Mouse (Mus musculus): ENCODE results near the gene Aurkb. TPM values are rescaled to one million over a fixed set of nuclear protein-coding genes. Genes with fewer than 3 reads are reported as not detected.

The Aurkb gene
- total RNA-seq, 2 experiments from 2014 or later = 0.43 to 1.1 TPM

- peak; percentile 77 for DNase-seq (ENCODE audit: low spot score in 2 of 2)
- intact Hi-C loops (cut with DNase I) = loop anchor here (10.0 kb wide), 1 partner anchor 322 kb away; the partner anchor contains the start of gene Kdm6b
Measured at GRCm38 (mm10) chr11:69092386-69092751, 46.9 kb downstream of the Aurkb start.

- intact Hi-C loops (cut with DNase I) = loop anchor here (10.0 kb wide), 1 partner anchor 322 kb away; the partner anchor contains the start of gene Kdm6b
Measured at GRCm38 (mm10) chr11:69092871-69093270, 47.4 kb downstream of the Aurkb start.

GRCm38 (mm10) chr11:69093856-69094255 lies 48.4 kb downstream of the Aurkb start:
- intact Hi-C loops (cut with DNase I) = loop anchor here (10.0 kb wide), 1 partner anchor 321 kb away; the partner anchor contains the start of gene Kdm6b
- peak in 1 of 2 experiments; percentile 7 for DNase-seq (ENCODE audit: low spot score in 2 of 2)

More at GRCm38 (mm10) chr11:69092871-69093270, 47.4 kb downstream of the Aurkb start:
- DNase-seq (ENCODE audit: low spot score in 2 of 2) = no peak

- DNase-seq (ENCODE audit: low spot score in 2 of 2) = peak; percentile 100
- intact Hi-C loops (cut with DNase I) = loop anchor here (5.0 to 10.0 kb wide), 3 partner anchors 33 to 320 kb away; partner anchors contain the start of genes Chd3 and Kdm6b
Measured at GRCm38 (mm10) chr11:69094697-69095429, 49.4 kb downstream of the Aurkb start, which contains the start of gene Per1. Per1 (plus strand) TSS chr11:69095217.

GRCm38 (mm10) chr11:69095511-69096231 lies 50.2 kb downstream of the Aurkb start:
- DNase-seq (ENCODE audit: low spot score in 2 of 2) = peak in 1 of 2 experiments; percentile 21
- intact Hi-C loops (cut with DNase I) = loop anchor here (5.0 to 10.0 kb wide), 3 partner anchors 33 to 319 kb away; partner anchors contain the start of genes Chd3 and Kdm6b

- intact Hi-C loops (cut with DNase I) = loop anchor here (5.0 to 10.0 kb wide), 3 partner anchors 34 to 318 kb away; partner anchors contain the start of genes Chd3 and Kdm6b
- no peak for DNase-seq (ENCODE audit: low spot score in 2 of 2)
Measured at GRCm38 (mm10) chr11:69096360-69096986, 51.0 kb downstream of the Aurkb start.

- intact Hi-C loops (cut with DNase I) = loop anchor here (5.0 to 10.0 kb wide), 3 partner anchors 35 to 318 kb away; partner anchors contain the start of genes Chd3 and Kdm6b
- peak; percentile 98 for DNase-seq (ENCODE audit: low spot score in 2 of 2)
Measured at GRCm38 (mm10) chr11:69096987-69097900, 51.8 kb downstream of the Aurkb start.

- peak in 1 of 2 experiments; percentile 51 for DNase-seq (ENCODE audit: low spot score in 2 of 2)
- intact Hi-C loops (cut with DNase I) = loop anchor here (2.0 to 10.0 kb wide), 4 partner anchors 21 to 317 kb away; partner anchors contain the start of genes Chd3 and Kdm6b
Measured at GRCm38 (mm10) chr11:69098039-69098761, 52.8 kb downstream of the Aurkb start.

- DNase-seq (ENCODE audit: low spot score in 2 of 2) = peak; percentile 96 to 97
- intact Hi-C loops (cut with DNase I) = loop anchor here (2.0 to 10.0 kb wide), 4 partner anchors 20 to 316 kb away; partner anchors contain the start of genes Chd3 and Kdm6b
Measured at GRCm38 (mm10) chr11:69098762-69099091, 53.3 kb downstream of the Aurkb start.

GRCm38 (mm10) chr11:69099177-69099914 lies 53.9 kb downstream of the Aurkb start:
- intact Hi-C loops (cut with DNase I) = loop anchor here (2.0 to 10.0 kb wide), 4 partner anchors 19 to 315 kb away; partner anchors contain the start of genes Chd3 and Kdm6b
- DNase-seq (ENCODE audit: low spot score in 2 of 2) = peak; percentile 74 to 79

- intact Hi-C loops (cut with DNase I) = loop anchor here (2.0 to 10.0 kb wide), 4 partner anchors 19 to 315 kb away; partner anchors contain the start of genes Chd3 and Kdm6b
- peak; percentile 93 to 95 for DNase-seq (ENCODE audit: low spot score in 2 of 2)
Measured at GRCm38 (mm10) chr11:69099915-69100345, 54.5 kb downstream of the Aurkb start.

GRCm38 (mm10) chr11:69100639-69101360 lies 55.4 kb downstream of the Aurkb start:
- DNase-seq (ENCODE audit: low spot score in 2 of 2) = peak; percentile 20 to 29
- intact Hi-C loops (cut with DNase I) = no loop called here

All from left cerebral cortex, postnatal 36 days (tissue).